8 mouse cellular contexts compared by ENCODE assay signal in genomic region chr5:49368636-49369423, GRCm38 (mm10).
A peak's percentile ranks its signal among the peaks of the same experiment; 100 is the strongest.
DNase-seq lines count a peak whose midpoint lies in the region; ATAC-seq lines count a peak whose summit lies in the region.

No protein-coding gene starts in this region.

- ATAC-seq in forebrain, embryonic 11.5 days (replicated peaks; ENCODE audit: low FRiP score): peak; percentile 56; the same call in 1 of the 2 replicates
- ATAC-seq in forebrain, embryonic 12.5 days (ENCODE audit: low FRiP score): no peak
- peak; percentile 25; the same call in 1 of the 2 replicates for ATAC-seq in neural tube, embryonic 14.5 days (ENCODE audit: low read depth)
- ATAC-seq in neural tube, embryonic 15.5 days (ENCODE audit: low FRiP score): no peak

- no peaks in the 10 kb centered on the region for H3K36me3 ChIP-seq in forebrain, embryonic 11.5 days (ENCODE audit: control insufficient read depth, insufficient read depth, low read length)
- H3K36me3 ChIP-seq in forebrain, embryonic 12.5 days (replicated peaks): no peaks in the 10 kb centered on the region
- no peaks in the 10 kb centered on the region for H3K36me3 ChIP-seq in neural tube, embryonic 14.5 days (ENCODE audit: control insufficient read depth, insufficient read depth, low read length)
- no peaks in the 10 kb centered on the region for H3K36me3 ChIP-seq in neural tube, embryonic 15.5 days

- H3K9ac ChIP-seq in forebrain, embryonic 11.5 days (ENCODE audit: low read length): no peak overlapping the region
- no peak overlapping the region for H3K9ac ChIP-seq in forebrain, embryonic 12.5 days
- no peak overlapping the region for H3K9ac ChIP-seq in neural tube, embryonic 14.5 days (replicated peaks; ENCODE audit: low read depth, low read length)
- H3K9ac ChIP-seq in neural tube, embryonic 15.5 days (replicated peaks): no peak overlapping the region

- H3K4me2 ChIP-seq in forebrain, embryonic 11.5 days (ENCODE audit: low read depth, low read length, severe bottlenecking): no peak overlapping the region
- H3K4me2 ChIP-seq in forebrain, embryonic 12.5 days: no peak overlapping the region
- no peak overlapping the region for H3K4me2 ChIP-seq in neural tube, embryonic 14.5 days (ENCODE audit: low read depth, low read length)
- H3K4me2 ChIP-seq in neural tube, embryonic 15.5 days: no peak overlapping the region

- no peaks in the 10 kb centered on the region for H3K27me3 ChIP-seq in forebrain, embryonic 11.5 days (ENCODE audit: control insufficient read depth, insufficient read depth, low read length)
- H3K27me3 ChIP-seq in forebrain, embryonic 12.5 days: no peaks in the 10 kb centered on the region
- H3K27me3 ChIP-seq in neural tube, embryonic 14.5 days (ENCODE audit: control insufficient read depth, insufficient read depth, low read length): no peaks in the 10 kb centered on the region
- no peaks in the 10 kb centered on the region for H3K27me3 ChIP-seq in neural tube, embryonic 15.5 days (replicated peaks)

- H3K9me3 ChIP-seq in forebrain, embryonic 11.5 days (ENCODE audit: control insufficient read depth, low read length): no peaks in the 10 kb centered on the region
- no peaks in the 10 kb centered on the region for H3K9me3 ChIP-seq in forebrain, embryonic 12.5 days
- H3K9me3 ChIP-seq in neural tube, embryonic 14.5 days (ENCODE audit: control insufficient read depth, low read length): no peaks in the 10 kb centered on the region
- no peaks in the 10 kb centered on the region for H3K9me3 ChIP-seq in neural tube, embryonic 15.5 days (replicated peaks)

- no peak overlapping the region for H3K27ac ChIP-seq in forebrain, embryonic 11.5 days (ENCODE audit: low read depth, low read length)
- no peak overlapping the region for H3K27ac ChIP-seq in forebrain, embryonic 12.5 days
- no peak overlapping the region for H3K27ac ChIP-seq in neural tube, embryonic 14.5 days (ENCODE audit: low read depth, low read length)
- H3K27ac ChIP-seq in neural tube, embryonic 15.5 days (replicated peaks): no peak overlapping the region

- H3K4me1 ChIP-seq in forebrain, embryonic 11.5 days (replicated peaks; ENCODE audit: control insufficient read depth, insufficient read depth, low read length): no peaks in the 10 kb centered on the region
- H3K4me1 ChIP-seq in forebrain, embryonic 12.5 days: no peaks in the 10 kb centered on the region
- no peaks in the 10 kb centered on the region for H3K4me1 ChIP-seq in neural tube, embryonic 14.5 days (ENCODE audit: control insufficient read depth, insufficient read depth, low read length)
- H3K4me1 ChIP-seq in neural tube, embryonic 15.5 days: no peaks in the 10 kb centered on the region

- 52% methylated on average over 13 of the region's 13 CpGs for WGBS in forebrain, embryonic 11.5 days
- WGBS in forebrain, embryonic 12.5 days: 50% methylated on average over 13 of the region's 13 CpGs
- 52% methylated on average over 13 of the region's 13 CpGs for WGBS in neural tube, embryonic 14.5 days
- 51% methylated on average over 13 of the region's 13 CpGs for WGBS in neural tube, embryonic 15.5 days

- H3K4me3 ChIP-seq in forebrain, embryonic 11.5 days (ENCODE audit: low read depth, low read length): no peak overlapping the region
- no peak overlapping the region for H3K4me3 ChIP-seq in forebrain, embryonic 12.5 days (replicated peaks)
- no peak overlapping the region for H3K4me3 ChIP-seq in neural tube, embryonic 14.5 days (ENCODE audit: low read depth, low read length)
- H3K4me3 ChIP-seq in neural tube, embryonic 15.5 days (replicated peaks): no peak overlapping the region

- peak; percentile 50 for DNase-seq in forebrain, embryonic 11.5 days (ENCODE audit: low spot score)
- peak; percentile 36 for DNase-seq in fibroblast of lung, adult 2 months (ENCODE audit: low read depth)
- DNase-seq in lung, postnatal 14 days: peak; percentile 25
- no peak for DNase-seq in thymus, postnatal 0 days (ENCODE audit: low spot score)
- DNase-seq in gastrocnemius, postnatal 25 days: no peak

Comparison
In these comparisons a context has a peak if more than half of its experiments do, and no peak if none do; other contexts are left out.
1. ATAC-seq: peak in forebrain, embryonic 11.5 days (single experiment) and neural tube, embryonic 14.5 days (single experiment); none in forebrain, embryonic 12.5 days (single experiment) and neural tube, embryonic 15.5 days (single experiment).
2. DNase-seq: peak in forebrain, embryonic 11.5 days (single experiment), fibroblast of lung, adult 2 months (single experiment) and lung, postnatal 14 days (single experiment); none in thymus, postnatal 0 days (single experiment) and gastrocnemius, postnatal 25 days (single experiment).